Mouse (Mus musculus): ENCODE results near the gene Clcnkb. TPM values are rescaled to one million over a fixed set of nuclear protein-coding genes. Genes with fewer than 3 reads are reported as not detected.

The Clcnkb gene
- polyA plus RNA-seq, 1 experiment from 2014 or later: 6.0 TPM

DNA sequence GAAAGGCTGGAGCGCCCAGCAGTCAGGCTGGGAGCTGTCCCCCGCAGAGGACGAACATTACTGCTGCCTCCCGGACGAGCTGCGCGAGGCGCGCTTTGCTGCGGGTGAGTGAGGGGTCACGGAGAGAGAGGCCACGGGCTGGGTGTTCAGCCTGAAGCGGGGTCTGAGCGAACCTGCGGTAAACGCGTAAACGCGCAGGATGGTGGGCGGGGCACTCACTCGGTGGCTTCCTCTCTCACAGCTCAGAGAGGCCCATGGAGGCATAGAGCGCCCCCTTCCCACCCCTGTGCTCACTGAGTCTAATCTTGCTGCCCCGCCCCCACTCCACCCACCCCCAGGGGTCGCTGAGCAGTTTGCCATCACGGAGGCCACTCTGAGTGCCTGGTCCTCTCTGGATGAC, 33.4 kb downstream of the Clcnkb start:
- H3K27me3 ChIP-seq (ENCODE audit: control insufficient read depth, insufficient read depth, low read length): peaks cover 35% of the 10 kb centered on the region
- 0% methylated on average over 25 of the region's 25 CpGs for WGBS
- peak overlapping the region; percentile 63 for H3K4me2 ChIP-seq (replicated peaks; ENCODE audit: low read depth, low read length)
- ATAC-seq (ENCODE audit: low FRiP score, low TSS enrichment): peak; percentile 29
- H3K4me1 ChIP-seq (ENCODE audit: control insufficient read depth, insufficient read depth, low read length): peaks cover 8% of the 10 kb centered on the region; the same call in 1 of the 2 replicates
- H3K36me3 ChIP-seq (ENCODE audit: control insufficient read depth, insufficient read depth, low read length): no peaks in the 10 kb centered on the region
- H3K9me3 ChIP-seq (ENCODE audit: control insufficient read depth, low read length): no peaks in the 10 kb centered on the region
- H3K9ac ChIP-seq (ENCODE audit: low read depth, low read length): peak overlapping the region; percentile 38; the same call in 1 of the 2 replicates
- peak overlapping the region; percentile 27 for H3K4me3 ChIP-seq (ENCODE audit: low read length)
- H3K27ac ChIP-seq (ENCODE audit: low read depth, low read length): no peak overlapping the region

DNA sequence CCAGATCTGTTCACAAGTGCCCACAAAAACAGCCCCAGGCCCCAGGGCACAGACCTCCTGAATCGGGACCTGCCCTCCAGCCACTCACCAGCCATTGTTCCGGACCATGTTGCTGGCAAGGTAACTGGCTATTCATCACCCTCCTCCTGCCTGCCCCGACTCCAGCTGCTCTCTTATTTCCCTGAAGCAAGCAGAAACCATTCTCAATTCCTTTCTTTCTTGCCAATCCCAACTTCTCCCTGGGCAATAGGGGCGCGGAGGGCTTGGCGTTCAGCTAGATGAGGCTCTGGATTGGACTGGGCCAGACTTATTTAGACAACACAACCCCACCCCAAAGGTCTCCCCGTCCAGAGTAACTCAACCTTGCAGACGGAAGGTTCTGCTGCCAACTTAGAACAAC, 36.1 kb downstream of the Clcnkb start:
- ATAC-seq (ENCODE audit: low FRiP score, low TSS enrichment): no peak
- H3K27me3 ChIP-seq (ENCODE audit: control insufficient read depth, insufficient read depth, low read length): peaks cover 31% of the 10 kb centered on the region
- no peak overlapping the region for H3K4me3 ChIP-seq (ENCODE audit: low read length)
- no peak overlapping the region for H3K4me2 ChIP-seq (replicated peaks; ENCODE audit: low read depth, low read length)
- no peaks in the 10 kb centered on the region for H3K9me3 ChIP-seq (ENCODE audit: control insufficient read depth, low read length)
- H3K36me3 ChIP-seq (ENCODE audit: control insufficient read depth, insufficient read depth, low read length): no peaks in the 10 kb centered on the region
- no peak overlapping the region for H3K27ac ChIP-seq (ENCODE audit: low read depth, low read length)
- H3K4me1 ChIP-seq (ENCODE audit: control insufficient read depth, insufficient read depth, low read length): peaks cover 8% of the 10 kb centered on the region; the same call in 1 of the 2 replicates
- H3K9ac ChIP-seq (ENCODE audit: low read depth, low read length): no peak overlapping the region
- 66% methylated on average over 8 of the region's 8 CpGs for WGBS

DNA sequence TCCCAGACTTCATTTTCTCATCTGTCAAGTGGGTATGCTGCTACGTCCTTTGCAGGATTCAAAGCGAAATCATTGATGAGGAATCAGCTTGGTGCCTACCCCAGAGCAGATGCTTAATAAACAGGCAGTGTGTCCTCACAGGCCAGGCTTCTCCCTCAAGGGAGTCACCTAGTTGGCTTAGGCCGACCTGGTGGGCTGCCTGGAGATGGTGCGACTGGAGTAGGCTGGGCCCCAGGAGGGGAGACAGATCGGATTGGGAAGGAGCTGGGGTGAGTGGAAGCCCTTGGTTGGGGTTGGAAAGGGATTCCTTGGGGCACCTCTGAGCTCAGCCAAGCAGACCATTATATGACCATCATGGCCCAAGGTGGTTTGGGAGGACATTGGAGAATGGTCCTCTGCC, 43.4 kb downstream of the Clcnkb start:
- 94% methylated on average over 5 of the region's 5 CpGs for WGBS
- no peak for ATAC-seq (ENCODE audit: low FRiP score, low TSS enrichment)
- H3K9ac ChIP-seq (ENCODE audit: low read depth, low read length): no peak overlapping the region

DNA sequence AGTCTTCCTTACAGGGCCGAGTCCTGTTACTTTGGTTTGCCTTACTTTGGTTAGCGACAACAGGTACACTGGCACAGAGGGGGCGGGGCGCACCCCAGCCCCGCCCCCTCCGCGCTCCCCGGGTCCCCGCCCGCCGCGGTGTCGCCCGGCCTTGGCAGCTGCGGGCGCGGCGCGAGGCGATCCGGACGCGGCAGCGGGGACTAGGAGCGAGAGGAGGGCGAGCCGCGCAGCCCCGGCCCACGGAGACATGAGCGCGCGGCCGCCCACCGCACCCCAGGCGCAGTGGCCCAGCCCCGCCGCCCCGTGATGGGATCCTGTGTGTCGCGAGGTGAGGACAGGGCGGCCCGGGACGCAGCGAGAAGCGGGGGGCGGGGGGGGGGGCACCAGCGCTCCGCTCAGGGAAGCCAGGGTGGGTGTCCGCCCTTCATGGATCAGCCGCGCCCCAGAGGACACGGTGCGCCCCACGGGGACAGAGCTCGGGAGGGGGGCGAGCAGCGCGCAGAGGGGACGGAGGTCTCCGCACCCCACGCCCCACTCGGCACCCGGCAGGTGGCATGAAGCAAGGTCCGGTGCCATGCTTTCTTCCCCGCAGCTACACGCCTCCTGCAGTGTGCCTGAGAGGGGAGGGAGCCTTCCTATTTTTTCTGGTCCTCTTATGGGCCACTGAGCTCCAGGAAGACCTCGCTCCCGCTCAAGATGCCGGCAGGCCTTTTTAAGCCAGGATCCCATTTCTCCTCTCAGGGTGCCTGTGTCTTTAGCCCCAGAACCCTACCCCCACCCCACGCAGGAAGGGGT, 47.6 kb downstream of the Clcnkb start, which contains the start of gene Fam131c:
Fam131c (plus strand) TSS at position 224 of the 795 bp plus-strand sequence.
- ATAC-seq (ENCODE audit: low FRiP score, low TSS enrichment): no peak
- Histone ChIP-seq H3K4me2 (replicated peaks; ENCODE audit: low read depth, low read length) (peak within 1 kb of the TSS; percentile 100), H3K36me3 (ENCODE audit: control insufficient read depth, insufficient read depth, low read length) (no peaks in the 10 kb centered on the region), H3K27me3 (ENCODE audit: control insufficient read depth, insufficient read depth, low read length) (peaks cover 20% of the 10 kb centered on the region), H3K4me1 (ENCODE audit: control insufficient read depth, insufficient read depth, low read length) (no peaks in the 10 kb centered on the region), H3K27ac (ENCODE audit: low read depth, low read length) (no peak within 1 kb of the TSS), H3K4me3 (ENCODE audit: low read length) (peak within 1 kb of the TSS; percentile 53), H3K9ac (ENCODE audit: low read depth, low read length) (peak within 1 kb of the TSS; percentile 64), H3K9me3 (ENCODE audit: control insufficient read depth, low read length) (no peaks in the 10 kb centered on the region)
- 3% methylated on average over 58 of the region's 71 CpGs for WGBS

More for the DNA sequence above, 43.4 kb downstream of the Clcnkb start:
- Histone ChIP-seq H3K27ac (ENCODE audit: low read depth, low read length) (no peak overlapping the region), H3K4me1 (ENCODE audit: control insufficient read depth, insufficient read depth, low read length) (no peaks in the 10 kb centered on the region), H3K9me3 (ENCODE audit: control insufficient read depth, low read length) (no peaks in the 10 kb centered on the region), H3K27me3 (ENCODE audit: control insufficient read depth, insufficient read depth, low read length) (peaks cover 10% of the 10 kb centered on the region), H3K36me3 (ENCODE audit: control insufficient read depth, insufficient read depth, low read length) (no peaks in the 10 kb centered on the region), H3K4me2 (replicated peaks; ENCODE audit: low read depth, low read length) (no peak overlapping the region), H3K4me3 (ENCODE audit: low read length) (no peak overlapping the region)

DNA sequence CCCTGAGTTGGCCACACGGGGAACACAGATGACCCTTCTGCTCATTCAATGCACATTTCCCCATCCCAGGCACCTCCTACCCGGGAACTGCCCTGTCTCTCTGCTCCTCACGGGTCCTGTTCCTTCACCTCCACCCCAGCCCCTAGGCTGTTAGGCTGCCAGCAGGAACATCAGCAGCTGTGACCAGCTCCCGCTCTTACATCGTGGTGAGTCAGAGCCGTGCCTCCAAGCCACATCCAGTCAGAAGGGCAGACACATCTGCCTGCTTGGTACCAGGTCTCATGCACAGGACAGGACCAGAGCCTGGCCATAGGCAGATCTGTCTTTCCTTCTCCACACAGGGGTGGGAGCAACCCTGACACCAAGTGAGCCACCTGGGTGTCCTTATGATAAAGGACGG, 49.9 kb downstream of the Clcnkb start:
- Histone ChIP-seq H3K27me3 (ENCODE audit: control insufficient read depth, insufficient read depth, low read length) (peaks cover 20% of the 10 kb centered on the region), H3K9me3 (ENCODE audit: control insufficient read depth, low read length) (no peaks in the 10 kb centered on the region)

DNA sequence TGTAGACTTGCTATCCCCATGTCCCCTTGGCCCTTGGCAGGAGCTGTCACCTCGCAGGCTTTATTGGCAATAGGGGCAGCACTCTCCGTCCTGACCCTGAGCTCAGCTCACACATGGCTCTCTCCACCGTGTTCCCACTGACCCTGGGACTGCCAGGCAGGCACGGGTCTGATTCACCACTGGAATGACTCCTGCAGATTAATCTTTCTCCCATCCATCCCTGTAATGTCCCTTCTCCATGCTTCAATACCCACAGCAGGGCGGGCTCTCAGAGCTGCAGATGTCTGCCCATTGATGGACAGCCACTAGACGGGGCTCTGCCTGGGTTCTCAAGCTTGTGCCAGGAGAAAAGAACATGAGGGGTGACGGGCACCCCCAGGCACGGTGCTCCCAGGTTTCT, 50.7 kb downstream of the Clcnkb start:
- ATAC-seq (ENCODE audit: low FRiP score, low TSS enrichment): peak; percentile 22; the same call in 1 of the 2 replicates
- 32% methylated on average over 8 of the region's 8 CpGs for WGBS
- Histone ChIP-seq H3K27me3 (ENCODE audit: control insufficient read depth, insufficient read depth, low read length) (peaks cover 20% of the 10 kb centered on the region), H3K4me3 (ENCODE audit: low read length) (no peak overlapping the region), H3K4me1 (ENCODE audit: control insufficient read depth, insufficient read depth, low read length) (no peaks in the 10 kb centered on the region), H3K9me3 (ENCODE audit: control insufficient read depth, low read length) (no peaks in the 10 kb centered on the region), H3K27ac (ENCODE audit: low read depth, low read length) (no peak overlapping the region), H3K4me2 (replicated peaks; ENCODE audit: low read depth, low read length) (no peak overlapping the region), H3K36me3 (ENCODE audit: control insufficient read depth, insufficient read depth, low read length) (no peaks in the 10 kb centered on the region), H3K9ac (ENCODE audit: low read depth, low read length) (no peak overlapping the region)

More for the DNA sequence above, 49.9 kb downstream of the Clcnkb start:
- Histone ChIP-seq H3K4me1 (ENCODE audit: control insufficient read depth, insufficient read depth, low read length) (no peaks in the 10 kb centered on the region), H3K36me3 (ENCODE audit: control insufficient read depth, insufficient read depth, low read length) (no peaks in the 10 kb centered on the region), H3K9ac (ENCODE audit: low read depth, low read length) (no peak overlapping the region), H3K4me3 (ENCODE audit: low read length) (no peak overlapping the region), H3K27ac (ENCODE audit: low read depth, low read length) (no peak overlapping the region), H3K4me2 (replicated peaks; ENCODE audit: low read depth, low read length) (no peak overlapping the region)
- ATAC-seq (ENCODE audit: low FRiP score, low TSS enrichment): no peak
- 59% methylated on average over 7 of the region's 7 CpGs for WGBS

DNA sequence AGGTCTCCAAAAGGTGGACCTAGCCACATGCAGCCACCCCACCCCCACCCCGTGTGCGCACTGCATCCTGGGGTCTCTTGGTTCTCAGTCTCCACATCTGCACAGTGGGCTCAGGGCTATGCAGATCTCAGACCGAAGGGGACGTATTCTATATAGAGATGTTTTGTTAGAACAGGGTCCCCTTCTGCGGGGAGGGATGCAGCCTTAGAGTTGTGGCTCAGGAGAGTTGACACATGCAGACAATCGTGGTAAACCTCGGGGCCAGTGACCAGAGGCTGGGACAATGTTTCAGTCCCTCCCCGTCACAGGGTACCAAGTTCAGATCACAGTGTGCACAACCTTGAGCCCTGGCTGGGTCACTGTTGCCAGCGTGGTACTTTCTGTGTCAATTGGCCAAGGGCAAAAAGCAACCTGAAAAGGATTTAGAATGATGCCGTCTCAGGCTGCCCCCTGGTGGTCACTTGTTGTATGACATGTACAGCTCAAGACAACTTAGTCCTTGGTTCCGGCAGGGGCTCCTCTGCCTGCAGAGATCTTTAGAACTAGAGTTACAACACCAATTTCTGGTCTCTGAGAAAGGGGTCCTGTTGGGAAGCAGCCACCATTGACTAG, 52.8 kb downstream of the Clcnkb start:
- Histone ChIP-seq H3K27ac (ENCODE audit: low read depth, low read length) (no peak overlapping the region), H3K4me1 (ENCODE audit: control insufficient read depth, insufficient read depth, low read length) (no peaks in the 10 kb centered on the region), H3K9me3 (ENCODE audit: control insufficient read depth, low read length) (no peaks in the 10 kb centered on the region), H3K27me3 (ENCODE audit: control insufficient read depth, insufficient read depth, low read length) (peaks cover 13% of the 10 kb centered on the region), H3K4me3 (ENCODE audit: low read length) (no peak overlapping the region), H3K4me2 (replicated peaks; ENCODE audit: low read depth, low read length) (no peak overlapping the region), H3K36me3 (ENCODE audit: control insufficient read depth, insufficient read depth, low read length) (no peaks in the 10 kb centered on the region), H3K9ac (ENCODE audit: low read depth, low read length) (no peak overlapping the region)
- ATAC-seq (ENCODE audit: low FRiP score, low TSS enrichment): peak; percentile 25; the same call in 1 of the 2 replicates
- WGBS: 31% methylated on average over 11 of the region's 11 CpGs

DNA sequence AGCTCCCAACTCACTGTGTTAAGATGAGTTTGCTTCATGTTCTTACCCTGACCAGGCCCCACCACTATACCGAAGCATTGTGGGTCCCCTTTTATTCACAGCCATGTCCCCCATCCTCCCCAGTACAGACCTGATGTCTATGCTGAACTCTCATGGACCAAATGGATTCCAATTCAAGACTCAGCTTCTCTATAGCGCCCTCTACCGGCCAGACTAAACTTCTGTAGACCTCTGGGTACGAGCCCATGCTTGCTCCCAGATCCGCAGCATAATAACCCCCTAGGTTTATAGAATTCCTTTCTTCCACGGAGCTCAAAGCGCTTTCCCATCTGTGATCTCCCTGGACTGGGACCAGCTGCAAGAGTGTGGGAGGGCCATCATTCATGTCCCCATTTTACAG, 55.0 kb downstream of the Clcnkb start:
- H3K4me3 ChIP-seq (ENCODE audit: low read length): no peak overlapping the region
- no peak overlapping the region for H3K9ac ChIP-seq (ENCODE audit: low read depth, low read length)
- H3K9me3 ChIP-seq (ENCODE audit: control insufficient read depth, low read length): peaks cover 5% of the 10 kb centered on the region; the same call in 1 of the 2 replicates
- H3K27ac ChIP-seq (ENCODE audit: low read depth, low read length): no peak overlapping the region
- H3K36me3 ChIP-seq (ENCODE audit: control insufficient read depth, insufficient read depth, low read length): no peaks in the 10 kb centered on the region
- H3K4me1 ChIP-seq (ENCODE audit: control insufficient read depth, insufficient read depth, low read length): no peaks in the 10 kb centered on the region
- 39% methylated on average over 7 of the region's 7 CpGs for WGBS
- ATAC-seq (ENCODE audit: low FRiP score, low TSS enrichment): no peak
- no peak overlapping the region for H3K4me2 ChIP-seq (replicated peaks; ENCODE audit: low read depth, low read length)
- peaks cover 4% of the 10 kb centered on the region; the same call in 1 of the 2 replicates for H3K27me3 ChIP-seq (ENCODE audit: control insufficient read depth, insufficient read depth, low read length)

DNA sequence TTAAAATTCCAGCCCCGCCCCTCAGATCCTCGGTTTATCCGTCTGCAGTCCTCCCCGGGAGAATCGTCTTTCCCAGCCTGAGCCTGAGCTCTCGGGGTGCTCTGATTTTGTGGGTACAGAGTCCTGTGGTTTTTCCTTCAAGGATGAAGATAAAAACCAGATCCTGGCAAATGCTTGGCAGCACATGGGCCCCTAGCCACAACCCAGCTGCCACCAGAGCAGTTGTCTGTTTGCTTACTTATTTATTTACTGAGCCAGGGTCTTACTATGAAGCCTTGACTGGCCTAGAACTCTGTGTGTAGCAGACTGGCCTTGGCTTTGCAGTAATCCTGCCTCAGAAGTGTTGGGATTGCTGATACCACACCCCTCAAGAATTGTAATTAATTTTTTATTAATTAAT, 56.6 kb downstream of the Clcnkb start:
- H3K4me3 ChIP-seq (ENCODE audit: low read length): no peak overlapping the region
- no peaks in the 10 kb centered on the region for H3K27me3 ChIP-seq (ENCODE audit: control insufficient read depth, insufficient read depth, low read length)
- H3K4me2 ChIP-seq (replicated peaks; ENCODE audit: low read depth, low read length): no peak overlapping the region
- H3K4me1 ChIP-seq (ENCODE audit: control insufficient read depth, insufficient read depth, low read length): no peaks in the 10 kb centered on the region
- no peak overlapping the region for H3K9ac ChIP-seq (ENCODE audit: low read depth, low read length)
- WGBS: 91% methylated on average over 6 of the region's 6 CpGs
- H3K27ac ChIP-seq (ENCODE audit: low read depth, low read length): no peak overlapping the region
- no peak for ATAC-seq (ENCODE audit: low FRiP score, low TSS enrichment)
- H3K9me3 ChIP-seq (ENCODE audit: control insufficient read depth, low read length): peaks cover 5% of the 10 kb centered on the region; the same call in 1 of the 2 replicates
- H3K36me3 ChIP-seq (ENCODE audit: control insufficient read depth, insufficient read depth, low read length): no peaks in the 10 kb centered on the region

Measured in kidney, embryonic 14.5 days (tissue).